Mouse (Mus musculus): ENCODE data around the gene Cfl2. TPM values are rescaled to one million over a fixed set of nuclear protein-coding genes. Genes with fewer than 3 reads are reported as not detected.

Cfl2 gene
- polyA plus RNA-seq, 1 experiment from 2014 or later = 166 TPM

DNA sequence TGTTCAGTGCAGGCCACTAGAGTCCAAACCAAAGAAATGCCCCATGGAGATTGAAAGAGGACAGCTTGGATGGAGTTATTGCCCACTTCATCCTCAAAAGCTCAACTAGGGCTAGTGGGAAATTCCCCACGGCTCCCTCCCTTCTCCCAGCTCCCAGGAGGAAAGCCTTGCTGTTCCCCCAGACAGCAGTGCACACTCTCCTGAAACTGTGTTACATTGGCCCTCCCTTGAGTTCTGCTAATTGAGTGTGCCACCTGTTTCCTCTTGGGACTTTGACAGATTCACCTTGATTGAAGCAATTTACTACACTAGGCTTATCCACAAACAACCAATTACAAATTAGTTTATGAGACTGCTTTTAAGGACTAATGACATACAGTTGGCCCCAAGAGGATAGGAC lies 34.6 kb downstream of the Cfl2 start:
- no peak for ATAC-seq (ENCODE audit: insufficient number of reproducible peaks, insufficient read depth, low FRiP score, low TSS enrichment)
- no peak overlapping the region for H3K27ac ChIP-seq
- 77% methylated on average over 1 of the region's 1 CpGs for WGBS
- H3K27me3 ChIP-seq = no peaks in the 10 kb centered on the region
- H3K9ac ChIP-seq = no peak overlapping the region
- H3K36me3 ChIP-seq = no peaks in the 10 kb centered on the region
- no peak overlapping the region for H3K4me2 ChIP-seq (replicated peaks)
- H3K4me3 ChIP-seq = no peak overlapping the region
- H3K9me3 ChIP-seq = no peaks in the 10 kb centered on the region
- H3K4me1 ChIP-seq = no peaks in the 10 kb centered on the region

DNA sequence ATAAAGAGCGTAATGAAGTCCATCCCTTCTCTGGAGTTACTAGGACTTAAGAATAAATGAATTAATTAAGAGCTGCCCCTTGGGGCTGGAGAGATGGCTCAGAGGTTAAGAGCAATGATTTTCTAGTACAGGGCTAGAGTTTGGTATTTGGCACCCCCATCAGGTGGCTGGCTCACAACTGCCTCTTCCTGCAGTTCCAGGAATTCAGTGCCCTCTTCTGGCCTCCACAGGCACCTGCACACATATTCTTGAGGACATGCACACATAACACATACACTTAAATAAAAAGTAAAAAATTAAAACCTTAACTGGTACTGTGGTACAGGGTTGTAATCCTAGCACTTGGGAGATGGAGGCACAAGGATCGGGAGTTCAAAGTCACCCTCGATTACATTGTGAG lies 37.5 kb downstream of the Cfl2 start:
- Histone ChIP-seq H3K27ac (no peak overlapping the region), H3K4me3 (no peak overlapping the region), H3K9ac (no peak overlapping the region), H3K27me3 (no peaks in the 10 kb centered on the region), H3K9me3 (no peaks in the 10 kb centered on the region), H3K36me3 (no peaks in the 10 kb centered on the region), H3K4me2 (replicated peaks) (no peak overlapping the region), H3K4me1 (no peaks in the 10 kb centered on the region)
- ATAC-seq (ENCODE audit: insufficient number of reproducible peaks, insufficient read depth, low FRiP score, low TSS enrichment) = no peak
- WGBS = 92% methylated on average over 3 of the region's 3 CpGs

DNA sequence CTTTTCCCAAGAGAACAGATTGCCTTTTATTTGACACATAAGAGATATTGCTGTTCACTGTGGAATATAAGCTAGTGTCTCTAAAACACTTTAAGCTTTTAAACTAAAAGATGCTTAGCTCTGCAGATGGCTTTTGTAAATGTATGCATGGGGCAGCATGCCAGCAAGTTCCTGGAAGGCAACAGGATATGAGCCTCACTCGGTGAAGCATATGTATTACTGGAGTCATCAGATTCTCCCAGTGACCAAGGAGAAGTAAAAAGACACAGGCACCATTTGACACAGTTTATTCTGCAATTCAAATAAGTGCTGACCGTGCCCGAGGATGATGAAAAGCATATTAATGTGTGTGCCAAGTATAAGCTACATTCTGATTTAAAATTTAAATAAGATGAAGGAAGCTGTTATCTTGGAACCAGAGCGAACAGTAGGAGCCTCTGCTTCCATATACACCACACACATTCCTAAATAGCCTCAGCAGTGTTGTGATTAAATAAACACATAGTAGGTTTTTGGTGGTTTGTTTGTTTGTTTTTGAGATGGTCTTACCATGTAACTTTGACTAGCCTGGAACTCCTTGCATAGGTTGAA lies 39.7 kb downstream of the Cfl2 start:
- H3K9me3 ChIP-seq = no peaks in the 10 kb centered on the region
- H3K4me2 ChIP-seq (replicated peaks) = no peak overlapping the region
- H3K4me1 ChIP-seq = no peaks in the 10 kb centered on the region
- WGBS = 68% methylated on average over 4 of the region's 4 CpGs
- no peaks in the 10 kb centered on the region for H3K36me3 ChIP-seq
- no peaks in the 10 kb centered on the region for H3K27me3 ChIP-seq
- ATAC-seq (ENCODE audit: insufficient number of reproducible peaks, insufficient read depth, low FRiP score, low TSS enrichment) = no peak
- H3K27ac ChIP-seq = no peak overlapping the region
- H3K4me3 ChIP-seq = no peak overlapping the region
- no peak overlapping the region for H3K9ac ChIP-seq

DNA sequence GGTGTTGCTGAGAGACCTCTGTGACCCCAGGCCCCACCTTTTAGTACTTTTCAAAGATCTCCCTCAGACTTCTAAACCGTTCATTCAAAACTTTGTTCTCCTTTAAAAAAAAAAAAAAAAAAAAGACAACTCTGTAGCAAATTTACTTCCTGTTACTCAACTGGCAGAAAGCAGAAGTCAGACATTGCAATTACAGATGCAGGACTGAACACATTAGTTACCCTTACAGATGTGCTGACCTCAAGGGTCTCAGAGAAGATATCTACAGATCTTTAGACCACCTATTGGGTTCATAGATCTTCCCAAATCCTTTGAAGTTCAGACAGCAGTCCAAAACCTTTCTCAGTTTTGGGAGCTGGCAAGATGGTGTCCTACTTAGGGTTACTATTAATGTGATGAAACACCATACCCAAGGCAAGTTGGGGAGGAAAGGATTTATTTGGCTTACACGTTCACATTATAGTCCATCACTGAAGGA lies 42.0 kb downstream of the Cfl2 start:
- whole genome bisulfite sequencing = 33% methylated on average over 2 of the region's 2 CpGs
- H3K9me3 ChIP-seq = no peaks in the 10 kb centered on the region
- H3K4me3 ChIP-seq = no peak overlapping the region
- no peak overlapping the region for H3K27ac ChIP-seq
- no peak overlapping the region for H3K4me2 ChIP-seq (replicated peaks)
- no peak for ATAC-seq (ENCODE audit: insufficient number of reproducible peaks, insufficient read depth, low FRiP score, low TSS enrichment)
- no peaks in the 10 kb centered on the region for H3K4me1 ChIP-seq
- H3K36me3 ChIP-seq = no peaks in the 10 kb centered on the region
- no peak overlapping the region for H3K9ac ChIP-seq
- no peaks in the 10 kb centered on the region for H3K27me3 ChIP-seq

DNA sequence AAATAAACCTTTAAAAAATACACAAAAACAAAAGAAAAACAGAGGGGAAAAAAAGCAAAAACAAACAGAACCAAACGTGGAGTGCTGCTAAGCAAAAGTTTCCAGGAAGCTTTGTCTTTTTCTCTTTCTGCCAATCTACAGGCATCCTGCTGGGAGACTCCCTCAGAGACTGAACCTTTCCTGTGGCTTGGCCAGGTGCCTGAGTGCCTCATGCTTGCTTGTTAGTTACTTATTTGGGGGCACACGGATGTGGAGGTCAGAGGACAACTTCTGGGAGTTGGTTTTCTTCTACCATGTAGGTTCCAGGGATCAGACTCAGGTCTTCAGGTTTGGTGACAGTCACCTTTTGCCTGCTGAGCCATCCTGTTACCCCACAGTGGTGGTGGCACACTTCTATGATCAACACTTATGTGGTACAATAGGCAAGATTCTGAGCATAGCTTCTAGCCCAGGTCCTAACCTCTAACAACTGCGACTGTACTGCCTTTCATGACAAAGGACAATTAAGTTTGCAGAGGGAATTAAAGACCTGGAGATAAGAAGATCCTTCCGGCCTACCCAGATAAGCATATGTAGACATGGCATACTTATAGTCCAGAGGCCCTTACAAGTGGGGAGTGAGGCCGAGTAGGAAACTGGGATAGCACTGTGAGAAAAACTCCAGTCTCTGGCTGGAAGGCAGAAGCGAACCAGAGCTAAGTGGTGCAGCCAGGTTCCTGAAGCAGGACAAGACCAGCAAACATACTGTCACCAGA lies 43.3 kb downstream of the Cfl2 start:
- H3K4me1 ChIP-seq = no peaks in the 10 kb centered on the region
- no peak overlapping the region for H3K4me3 ChIP-seq
- H3K9ac ChIP-seq = no peak overlapping the region
- no peak for ATAC-seq (ENCODE audit: insufficient number of reproducible peaks, insufficient read depth, low FRiP score, low TSS enrichment)
- 69% methylated on average over 6 of the region's 6 CpGs for WGBS
- no peak overlapping the region for H3K4me2 ChIP-seq (replicated peaks)
- H3K27ac ChIP-seq = no peak overlapping the region
- H3K36me3 ChIP-seq = no peaks in the 10 kb centered on the region
- H3K27me3 ChIP-seq = no peaks in the 10 kb centered on the region
- no peaks in the 10 kb centered on the region for H3K9me3 ChIP-seq

DNA sequence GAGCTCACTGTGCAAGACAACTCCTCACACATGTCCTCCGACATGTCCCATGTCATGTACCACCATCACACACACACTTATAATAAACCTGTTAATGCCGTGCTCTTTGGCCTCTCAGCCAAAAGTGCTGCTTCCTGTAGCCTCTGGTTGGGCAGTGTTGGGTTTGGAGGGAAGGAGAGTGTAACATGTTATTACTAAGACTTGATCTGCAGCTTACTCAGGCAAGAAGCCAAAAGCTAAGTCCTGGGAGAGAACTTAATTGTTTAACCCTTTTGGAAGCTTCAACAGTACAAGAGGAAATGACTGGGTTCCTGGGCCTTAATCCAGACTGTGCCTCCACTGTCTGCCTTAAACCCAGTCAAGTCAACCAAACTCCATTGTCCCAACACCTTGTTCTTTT lies 52.5 kb downstream of the Cfl2 start:
- no peak overlapping the region for H3K4me2 ChIP-seq (replicated peaks)
- no peaks in the 10 kb centered on the region for H3K27me3 ChIP-seq
- H3K36me3 ChIP-seq = no peaks in the 10 kb centered on the region
- WGBS = 74% methylated on average over 2 of the region's 2 CpGs
- H3K9me3 ChIP-seq = no peaks in the 10 kb centered on the region
- H3K4me1 ChIP-seq = no peaks in the 10 kb centered on the region
- no peak overlapping the region for H3K27ac ChIP-seq
- H3K9ac ChIP-seq = no peak overlapping the region
- no peak for ATAC-seq (ENCODE audit: insufficient number of reproducible peaks, insufficient read depth, low FRiP score, low TSS enrichment)
- H3K4me3 ChIP-seq = no peak overlapping the region

Other genes with a start within 250 kb of the Cfl2 start
- gene Sptssa, start 206.3 kb downstream of the Cfl2 start, polyA plus RNA-seq (2016; fragmentation: Nextera tagmentation; extraction: Ambion mirVana) = 187 and 197 TPM in 2 replicates
- 67.3 and 67.5 TPM in 2 replicates for gene Eapp, start 167.0 kb downstream of the Cfl2 start, polyA plus RNA-seq (2016; fragmentation: Nextera tagmentation; extraction: Ambion mirVana)
- gene Snx6, start 67.2 kb downstream of the Cfl2 start, polyA plus RNA-seq (2016; fragmentation: Nextera tagmentation; extraction: Ambion mirVana) = 211 and 229 TPM in 2 replicates
- not detected in 2 replicates for gene Gm20403, start 123.7 kb upstream of the Cfl2 start, polyA plus RNA-seq (2016; fragmentation: Nextera tagmentation; extraction: Ambion mirVana)
- gene Baz1a, start 151.5 kb upstream of the Cfl2 start, polyA plus RNA-seq (2016; fragmentation: Nextera tagmentation; extraction: Ambion mirVana) = 28.8 and 34.3 TPM in 2 replicates
- 40.8 and 46.7 TPM in 2 replicates for gene 2700097O09Rik, start 217.2 kb upstream of the Cfl2 start, polyA plus RNA-seq (2016; fragmentation: Nextera tagmentation; extraction: Ambion mirVana)
- 157 and 179 TPM in 2 replicates for gene Srp54a, start 217.4 kb upstream of the Cfl2 start, polyA plus RNA-seq (2016; fragmentation: Nextera tagmentation; extraction: Ambion mirVana)